Mouse (Mus musculus) ovary, postnatal 10 days (tissue): Measurements from ENCODE around the gene Trim38.
"Not testable (repeated sequence)": the region's sequence is repeated elsewhere in the genome, so short reads cannot be mapped to it uniquely, and the experiment has no call there.

Experiments
- DNase-seq: peaks from one replicate; pipeline ENCODE4 v3.0.0; 2022; ENCODE audit warnings: low spot score

The Trim38 gene

GRCm38 (mm10) chr13:23761871-23762821, 7.6 kb upstream of the Trim38 start, which contains the start of gene Hist1h3a:
Hist1h3a (minus strand) TSS chr13:23762386.
- DNase-seq, result not testable (repeated sequence)

- DNase-seq, result no peak
Measured at GRCm38 (mm10) chr13:23763242-23763585, 6.5 kb upstream of the Trim38 start.

GRCm38 (mm10) chr13:23763586-23764323, 6.0 kb upstream of the Trim38 start, which contains the start of gene Hist1h1a:
Hist1h1a (plus strand) TSS chr13:23763666.
- peak; percentile 62 for DNase-seq

GRCm38 (mm10) chr13:23764324-23765171, 5.2 kb upstream of the Trim38 start:
- DNase-seq, result no peak

GRCm38 (mm10) chr13:23765172-23765513, 4.6 kb upstream of the Trim38 start:
- DNase-seq, result no peak

GRCm38 (mm10) chr13:23766772-23767171, 2.9 kb upstream of the Trim38 start:
- DNase-seq, result no peak

- DNase-seq, result no peak
Measured at GRCm38 (mm10) chr13:23768834-23769397, 797 bp upstream of the Trim38 start.

GRCm38 (mm10) chr13:23772561-23773313, 3.0 kb downstream of the Trim38 start:
- no peak for DNase-seq

- DNase-seq, result no peak
Measured at GRCm38 (mm10) chr13:23778339-23778738, 8.6 kb downstream of the Trim38 start.

- no peak for DNase-seq
Measured at GRCm38 (mm10) chr13:23779025-23779424, 9.3 kb downstream of the Trim38 start.

GRCm38 (mm10) chr13:23792520-23792919, 22.8 kb downstream of the Trim38 start:
- DNase-seq, result no peak

GRCm38 (mm10) chr13:23799405-23799804, 29.7 kb downstream of the Trim38 start:
- no peak for DNase-seq

- DNase-seq, result no peak
Measured at GRCm38 (mm10) chr13:23804532-23804931, 34.8 kb downstream of the Trim38 start.

- DNase-seq, result no peak
Measured at GRCm38 (mm10) chr13:23806422-23807052, 36.8 kb downstream of the Trim38 start, which contains the start of gene Slc17a2. Slc17a2 (plus strand) TSS chr13:23806993.

GRCm38 (mm10) chr13:23816148-23816547, 46.4 kb downstream of the Trim38 start:
- no peak for DNase-seq

GRCm38 (mm10) chr13:23820179-23820940, 50.6 kb downstream of the Trim38 start:
- no peak for DNase-seq

GRCm38 (mm10) chr13:23822213-23822612, 52.5 kb downstream of the Trim38 start:
- no peak for DNase-seq

GRCm38 (mm10) chr13:23826606-23827005, 56.9 kb downstream of the Trim38 start:
- DNase-seq, result no peak

GRCm38 (mm10) chr13:23833053-23833452, 63.3 kb downstream of the Trim38 start:
- no peak for DNase-seq

- DNase-seq, result no peak
Measured at GRCm38 (mm10) chr13:23834836-23835235, 65.1 kb downstream of the Trim38 start.
